Mouse (Mus musculus) limb, embryonic 10.5 days (tissue): ENCODE results near the gene Slc25a39. TPM values are rescaled to one million over a fixed set of nuclear protein-coding genes. Genes with fewer than 3 reads are reported as not detected.

ENCODE experiments used
- DNase-seq: peaks from one replicate; pipeline ENCODE4 v3.0.0-alpha.2; 2017; ENCODE audit warnings: low spot score
- H3K27ac ChIP-seq: fragments of 300-500 bp; sonication (generic); 2 replicates; pipeline ENCODE4 v1.5.1; 2016; ENCODE audit warnings: mild to moderate bottlenecking
- H3K27me3 ChIP-seq: fragments of 300-500 bp; sonication (generic); 2 replicates; pipeline ENCODE4 v1.6.1; 2016; ENCODE audit warnings: low read depth, mild to moderate bottlenecking; ENCODE audit not compliant: poor library complexity, severe bottlenecking
- H3K36me3 ChIP-seq: fragments of 300-500 bp; sonication (generic); 2 replicates; pipeline ENCODE4 v1.6.1; 2016; ENCODE audit warnings: mild to moderate bottlenecking, moderate library complexity
- H3K4me1 ChIP-seq: fragments of 300-500 bp; sonication (generic); 2 replicates; pipeline ENCODE4 v1.6.1; 2016
- H3K4me3 ChIP-seq: fragments of 300-500 bp; sonication (generic); 2 replicates; pipeline ENCODE4 v1.5.1; 2016; ENCODE audit warnings: mild to moderate bottlenecking, moderate library complexity
- H3K9me3 ChIP-seq: fragments of 300-500 bp; sonication (generic); replicated peaks from 2 replicates; pipeline ENCODE4 v1.6.1; 2016; ENCODE audit warnings: mild to moderate bottlenecking
- WGBS: fragments of 180-500 bp; shearing (Covaris S2); methylation state at CpG from one replicate; pipeline ENCODE4 v1.1.7; 2016; 5-methylcytosine and 5-hydroxymethylcytosine counted together
- polyA plus RNA-seq: library from polyadenylated mRNA; unstranded; fragments of >200 nt; fragmentation: Nextera tagmentation; extraction: Ambion mirVana; gene quantifications from 2 replicates; pipeline ENCODE4 v1.2.1, GENCODE M21; 2016

The Slc25a39 gene
- polyA plus RNA-seq, 1 experiment from 2014 or later = 209 TPM

DNA sequence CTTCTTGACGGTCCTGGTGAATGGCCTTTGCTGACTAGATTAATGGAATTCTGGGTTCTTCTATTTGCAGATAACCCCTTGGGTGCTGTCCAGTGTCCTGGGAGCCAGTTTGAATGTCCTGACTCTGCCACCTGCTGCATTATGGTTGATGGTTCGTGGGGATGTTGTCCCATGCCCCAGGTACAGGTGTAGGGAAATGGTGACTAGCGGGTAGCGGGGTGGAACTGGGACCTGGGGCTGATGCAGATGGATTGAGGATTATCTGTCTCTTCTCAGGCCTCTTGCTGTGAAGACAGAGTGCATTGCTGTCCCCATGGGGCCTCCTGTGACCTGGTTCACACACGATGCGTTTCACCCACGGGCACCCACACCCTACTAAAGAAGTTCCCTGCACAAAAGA, 26.1 kb upstream of the Slc25a39 start:
- no peak for DNase-seq
- H3K4me1 ChIP-seq = peaks cover 56% of the 10 kb centered on the region
- H3K9me3 ChIP-seq = no peaks in the 10 kb centered on the region
- peaks cover 12% of the 10 kb centered on the region for H3K27me3 ChIP-seq
- H3K36me3 ChIP-seq = peaks cover 59% of the 10 kb centered on the region
- H3K27ac ChIP-seq = no peak overlapping the region
- WGBS = 94% methylated on average over 7 of the region's 7 CpGs
- H3K4me3 ChIP-seq = no peak overlapping the region

DNA sequence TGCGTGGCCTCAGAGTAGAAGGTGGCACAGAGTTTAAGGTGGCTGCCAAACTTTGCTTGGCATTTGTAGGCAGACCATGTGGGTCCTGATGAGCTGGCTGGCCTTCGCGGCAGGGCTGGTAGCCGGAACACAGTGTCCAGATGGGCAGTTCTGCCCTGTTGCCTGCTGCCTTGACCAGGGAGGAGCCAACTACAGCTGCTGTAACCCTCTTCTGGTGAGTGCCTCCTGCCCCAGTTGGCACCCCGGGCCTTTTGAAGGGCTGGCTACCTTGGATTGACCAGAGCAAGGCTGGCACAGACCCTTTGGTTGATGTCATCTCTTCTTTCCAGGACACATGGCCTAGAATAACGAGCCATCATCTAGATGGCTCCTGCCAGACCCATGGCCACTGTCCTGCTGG, 25.1 kb upstream of the Slc25a39 start:
- Histone ChIP-seq H3K4me3 (no peak overlapping the region), H3K27ac (no peak overlapping the region), H3K36me3 (peaks cover 50% of the 10 kb centered on the region), H3K4me1 (peaks cover 49% of the 10 kb centered on the region), H3K9me3 (no peaks in the 10 kb centered on the region), H3K27me3 (peaks cover 2% of the 10 kb centered on the region; the same call in 1 of the 2 replicates)
- no peak for DNase-seq
- WGBS = 88% methylated on average over 6 of the region's 6 CpGs

DNA sequence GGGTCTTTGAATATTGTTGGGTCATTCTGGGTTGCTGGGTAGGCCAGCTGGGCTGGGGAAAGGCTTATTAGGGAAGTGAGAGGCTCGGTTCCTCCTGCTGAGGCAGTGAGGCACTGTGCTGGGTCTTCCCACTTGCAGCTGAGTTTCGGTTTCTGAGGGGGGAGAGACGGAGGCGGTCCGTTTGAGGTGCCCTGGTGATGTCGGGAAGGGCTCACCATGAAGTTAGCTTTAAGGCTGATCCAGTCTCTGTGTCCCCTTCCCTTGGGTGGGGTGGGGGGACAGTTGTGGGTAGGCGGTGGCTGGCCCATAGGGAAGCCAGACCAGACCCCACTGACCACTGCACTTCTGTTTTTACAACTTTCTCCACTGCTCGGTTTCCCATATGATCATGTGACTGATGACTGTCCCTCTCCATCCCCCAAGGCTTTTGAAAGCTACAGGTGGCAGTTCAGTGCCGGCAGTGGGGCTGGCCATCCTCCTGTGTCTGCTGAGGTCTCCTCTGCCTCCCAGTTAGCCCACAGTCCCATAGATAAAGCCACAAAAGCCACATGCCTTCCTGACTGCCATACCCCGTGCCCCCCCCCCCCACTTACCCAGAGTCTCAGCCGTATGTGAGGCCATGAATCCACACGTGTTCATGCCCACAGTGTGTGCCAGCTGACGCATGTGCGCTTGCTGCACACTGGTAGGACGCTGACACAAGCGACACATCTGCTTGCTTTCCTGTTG, 24.5 kb upstream of the Slc25a39 start:
- H3K4me3 ChIP-seq = peak overlapping the region; percentile 2; the same call in 1 of the 2 replicates
- DNase-seq = no peak
- H3K4me1 ChIP-seq = peaks cover 43% of the 10 kb centered on the region
- peaks cover 44% of the 10 kb centered on the region for H3K36me3 ChIP-seq
- no peaks in the 10 kb centered on the region for H3K27me3 ChIP-seq
- H3K27ac ChIP-seq = no peak overlapping the region
- no peaks in the 10 kb centered on the region for H3K9me3 ChIP-seq
- 70% methylated on average over 16 of the region's 16 CpGs for WGBS

DNA sequence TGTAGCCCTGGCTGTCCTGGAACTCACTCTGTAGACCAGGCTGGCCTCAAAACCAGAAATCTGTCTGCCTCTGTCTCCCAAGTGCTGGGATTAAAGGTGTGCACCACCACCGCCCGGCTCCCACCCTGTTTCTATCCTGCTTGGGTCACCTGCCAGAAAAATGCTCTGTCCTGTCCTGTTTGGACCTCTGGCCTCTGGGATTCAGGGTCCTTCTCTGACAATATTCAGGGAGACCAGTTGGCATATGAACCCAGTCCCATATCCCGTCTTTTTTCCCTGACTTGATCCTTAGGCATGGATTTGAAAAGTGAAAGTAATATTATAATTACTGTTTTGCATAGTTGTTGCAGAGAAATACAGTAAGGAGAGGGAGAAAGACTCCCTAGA, 24.0 kb upstream of the Slc25a39 start:
- 88% methylated on average over 3 of the region's 3 CpGs for WGBS
- Histone ChIP-seq H3K4me1 (peaks cover 37% of the 10 kb centered on the region), H3K9me3 (no peaks in the 10 kb centered on the region), H3K27me3 (no peaks in the 10 kb centered on the region), H3K36me3 (peaks cover 38% of the 10 kb centered on the region), H3K27ac (no peak overlapping the region), H3K4me3 (no peak overlapping the region; the same call in 1 of the 2 replicates)
- DNase-seq = no peak

DNA sequence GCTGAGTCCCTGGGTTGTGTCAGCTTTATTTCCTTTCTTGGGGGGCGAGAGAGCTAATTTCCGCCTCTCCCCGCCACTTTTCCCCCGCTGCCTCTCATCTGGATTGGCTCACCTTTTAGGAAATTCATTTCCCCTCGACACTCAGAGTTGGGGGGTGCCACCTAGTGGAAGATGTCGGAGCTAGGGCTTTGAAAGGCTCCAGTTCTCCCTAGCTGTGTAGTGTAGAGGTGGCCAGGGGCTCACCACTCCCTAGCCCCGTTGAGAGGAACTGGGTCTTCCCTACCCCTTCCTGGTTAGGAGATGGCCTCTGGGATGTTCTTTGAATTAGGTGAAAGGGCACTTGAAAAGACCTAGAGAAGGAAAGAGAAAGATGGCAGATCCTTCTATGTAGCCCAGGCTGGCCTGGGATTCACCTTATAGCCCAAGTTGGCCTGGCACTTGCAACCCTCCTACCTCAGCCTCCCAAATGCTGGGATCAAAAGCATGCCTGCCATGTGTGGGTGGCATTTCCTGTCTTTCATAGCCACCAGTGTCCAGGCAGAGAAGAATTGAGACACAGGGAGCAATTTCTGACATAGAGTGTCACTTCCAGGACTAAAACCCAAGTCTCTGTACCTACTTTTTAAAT, 23.4 kb upstream of the Slc25a39 start:
- peaks cover 33% of the 10 kb centered on the region for H3K36me3 ChIP-seq
- no peaks in the 10 kb centered on the region for H3K27me3 ChIP-seq
- H3K27ac ChIP-seq = peak overlapping the region; percentile 83
- peak overlapping the region; percentile 73 for H3K4me3 ChIP-seq
- no peaks in the 10 kb centered on the region for H3K9me3 ChIP-seq
- peaks cover 37% of the 10 kb centered on the region for H3K4me1 ChIP-seq
- 0% methylated on average over 7 of the region's 7 CpGs for WGBS
- DNase-seq = peak; percentile 77

DNA sequence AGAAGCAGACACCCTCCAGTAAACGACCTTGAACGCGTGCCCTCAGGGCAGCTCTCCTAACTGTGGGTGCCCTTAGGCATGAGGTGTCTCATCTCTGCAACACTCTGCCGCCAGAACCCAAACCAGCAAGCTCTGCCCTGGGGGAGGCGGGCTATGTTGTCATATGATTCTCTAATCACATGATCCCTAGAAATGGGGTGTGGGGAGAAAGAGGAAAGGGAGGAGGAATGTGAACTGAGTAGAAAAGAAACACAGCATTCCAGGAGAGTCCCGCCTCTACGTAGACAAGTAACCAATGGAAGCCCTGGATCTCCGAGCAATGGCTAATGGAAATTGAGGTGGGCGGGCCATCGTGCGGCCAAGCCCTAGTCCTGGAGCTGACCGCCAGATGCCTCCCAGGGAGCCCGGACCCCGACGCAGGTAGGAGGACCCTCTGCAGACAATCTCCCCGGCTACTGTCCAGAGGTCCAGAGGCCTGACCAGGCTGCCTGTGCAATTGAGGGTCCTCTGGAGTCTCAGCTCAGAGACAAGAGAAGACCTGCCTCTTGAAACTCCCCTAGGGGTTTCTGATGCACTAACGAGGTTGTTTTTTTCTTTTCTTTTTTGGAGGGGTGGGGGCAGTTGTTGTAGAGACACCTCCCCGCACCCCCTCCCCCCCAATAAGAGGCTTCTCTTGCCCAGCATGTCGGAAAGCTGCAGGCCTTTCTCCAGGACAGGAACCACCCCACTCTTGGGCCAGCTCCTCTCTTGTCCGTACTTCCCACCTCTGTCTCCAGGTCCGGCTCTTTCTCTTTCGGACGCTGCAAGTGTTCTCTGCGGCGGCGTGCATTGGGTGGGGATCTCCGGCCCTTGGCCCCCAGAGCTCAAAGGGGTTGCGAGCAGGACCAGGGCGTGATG, 22.6 kb upstream of the Slc25a39 start, which contains the start of gene Grn:
Gene Grn, plus strand, starts transcription at position 195 of the 897 bp plus-strand sequence.
- peak within 1 kb of the TSS; percentile 73 for H3K4me3 ChIP-seq
- DNase-seq = peak; percentile 86
- peaks cover 37% of the 10 kb centered on the region for H3K4me1 ChIP-seq
- no peaks in the 10 kb centered on the region for H3K27me3 ChIP-seq
- peak within 1 kb of the TSS; percentile 83 for H3K27ac ChIP-seq
- peaks cover 25% of the 10 kb centered on the region for H3K36me3 ChIP-seq
- WGBS = under 1% methylated on average over 29 of the region's 29 CpGs
- H3K9me3 ChIP-seq = no peaks in the 10 kb centered on the region

DNA sequence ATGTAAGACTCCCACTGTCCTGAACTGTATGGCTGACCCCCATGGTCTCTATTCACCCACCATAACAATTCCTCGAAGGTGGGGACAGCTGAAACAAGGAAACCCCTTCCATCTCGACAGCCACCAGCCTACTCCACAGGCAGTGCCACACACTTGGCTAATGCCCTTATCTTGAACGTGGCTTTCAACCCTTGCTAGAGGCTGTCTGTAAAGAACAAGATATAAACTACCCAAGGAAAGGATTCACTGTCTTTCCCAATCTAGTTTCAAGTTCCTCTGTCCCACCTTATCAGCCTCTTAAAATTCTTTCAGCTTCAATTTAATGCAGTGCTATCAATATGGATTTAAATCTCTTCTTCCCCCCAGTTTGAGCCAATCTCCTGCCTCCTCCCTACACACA, 21.8 kb upstream of the Slc25a39 start:
- WGBS = 45% methylated on average over 3 of the region's 3 CpGs

DNA sequence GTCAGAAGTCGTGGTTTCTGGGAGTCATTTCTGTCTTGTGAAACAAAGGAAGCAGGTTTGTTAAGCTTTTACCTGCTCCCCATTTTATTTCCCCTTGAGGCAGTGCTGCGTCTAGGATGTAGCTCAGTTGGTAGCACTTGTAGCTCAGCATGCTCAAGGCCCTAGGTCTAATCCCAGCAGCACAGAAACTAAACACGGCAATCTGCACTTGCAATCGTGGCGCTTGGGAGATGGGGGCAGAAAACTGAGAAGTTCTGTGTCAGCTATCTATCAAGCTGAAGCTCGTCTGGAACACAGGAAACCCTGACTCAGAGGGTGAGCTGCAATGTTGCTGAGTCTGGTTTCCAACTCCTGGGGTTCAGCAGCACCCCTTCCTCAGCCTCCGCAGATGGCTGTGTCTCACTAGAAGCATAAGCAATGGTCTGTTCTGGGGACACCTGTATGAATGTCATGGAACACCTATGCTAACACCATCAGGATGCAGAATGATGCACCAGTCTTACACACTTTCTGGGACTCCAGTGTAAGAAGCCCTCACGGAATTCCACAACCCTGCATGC, 21.3 kb upstream of the Slc25a39 start:
- H3K4me3 ChIP-seq = peak overlapping the region; percentile 73; the same call in 1 of the 2 replicates
- 72% methylated on average over 8 of the region's 8 CpGs for WGBS
- no peaks in the 10 kb centered on the region for H3K9me3 ChIP-seq
- H3K27ac ChIP-seq = no peak overlapping the region
- peaks cover 12% of the 10 kb centered on the region for H3K36me3 ChIP-seq
- peaks cover 37% of the 10 kb centered on the region for H3K4me1 ChIP-seq
- DNase-seq = no peak
- H3K27me3 ChIP-seq = no peaks in the 10 kb centered on the region

More for the DNA sequence above, 21.8 kb upstream of the Slc25a39 start:
- peaks cover 37% of the 10 kb centered on the region for H3K4me1 ChIP-seq
- H3K9me3 ChIP-seq = no peaks in the 10 kb centered on the region
- H3K4me3 ChIP-seq = peak overlapping the region; percentile 73
- no peaks in the 10 kb centered on the region for H3K27me3 ChIP-seq
- peaks cover 17% of the 10 kb centered on the region for H3K36me3 ChIP-seq
- peak overlapping the region; percentile 83 for H3K27ac ChIP-seq
- no peak for DNase-seq

DNA sequence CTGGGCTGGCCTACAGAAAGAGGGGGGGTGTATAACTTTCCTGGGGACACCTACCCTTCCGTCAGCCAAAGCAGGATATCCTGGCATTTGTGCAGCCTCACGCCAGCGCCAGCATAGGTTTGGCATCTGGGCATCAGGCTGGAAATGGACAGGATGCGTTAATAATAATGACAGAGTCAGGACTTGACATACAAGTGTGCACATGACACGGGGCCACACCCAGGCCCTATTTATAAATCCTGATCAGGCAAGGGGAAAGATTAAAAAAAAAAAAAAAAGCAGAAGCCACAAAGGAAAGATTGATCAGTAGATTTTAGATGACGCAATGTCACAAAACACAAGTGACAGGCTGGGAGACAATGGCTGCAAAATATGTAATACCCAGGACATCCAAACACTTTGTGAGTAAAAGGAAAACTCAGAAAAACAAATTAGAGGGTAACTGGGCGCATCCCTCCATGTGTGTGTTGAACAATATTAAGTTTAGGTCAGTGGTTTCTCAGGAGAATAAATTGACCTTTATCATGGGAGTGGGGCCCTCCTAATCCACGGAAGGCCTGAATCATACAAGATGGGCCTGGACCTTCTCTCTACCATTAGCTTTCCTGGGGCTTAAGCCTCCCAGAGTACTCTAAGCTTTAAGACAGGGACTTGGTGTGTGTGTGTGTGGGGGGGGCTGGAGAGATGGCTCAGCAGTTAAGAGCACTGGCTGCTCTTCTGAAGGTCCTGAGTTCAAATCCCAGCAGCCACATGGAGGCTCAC, 18.0 kb upstream of the Slc25a39 start:
- H3K27ac ChIP-seq = no peak overlapping the region
- 87% methylated on average over 8 of the region's 8 CpGs for WGBS
- no peaks in the 10 kb centered on the region for H3K9me3 ChIP-seq
- no peak overlapping the region for H3K4me3 ChIP-seq
- H3K27me3 ChIP-seq = no peaks in the 10 kb centered on the region
- peaks cover 17% of the 10 kb centered on the region for H3K4me1 ChIP-seq
- no peak for DNase-seq
- H3K36me3 ChIP-seq = no peaks in the 10 kb centered on the region

DNA sequence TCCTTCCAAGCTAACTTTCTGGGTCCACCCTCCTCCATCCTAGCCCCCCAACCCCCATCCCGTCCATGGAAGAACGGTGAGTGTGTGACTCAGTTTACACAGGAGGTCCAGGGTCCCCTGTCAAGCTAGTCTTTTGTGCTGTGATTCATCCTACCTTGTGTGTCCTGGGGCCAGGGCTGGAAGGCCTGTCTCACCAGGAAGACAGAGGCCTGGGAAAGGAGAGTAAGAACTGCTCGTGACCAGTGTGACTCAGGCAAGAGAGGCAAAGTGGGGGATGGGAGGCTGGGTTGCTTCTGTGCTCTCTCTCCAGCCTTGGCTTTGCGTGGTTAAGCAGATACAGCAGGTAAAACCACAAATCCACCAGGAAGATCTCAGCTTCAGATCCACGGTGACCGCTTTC, 16.9 kb upstream of the Slc25a39 start:
- Histone ChIP-seq H3K9me3 (no peaks in the 10 kb centered on the region), H3K4me1 (peaks cover 9% of the 10 kb centered on the region), H3K27me3 (no peaks in the 10 kb centered on the region), H3K36me3 (no peaks in the 10 kb centered on the region), H3K4me3 (no peak overlapping the region), H3K27ac (no peak overlapping the region)
- WGBS = 78% methylated on average over 6 of the region's 6 CpGs
- DNase-seq = no peak

DNA sequence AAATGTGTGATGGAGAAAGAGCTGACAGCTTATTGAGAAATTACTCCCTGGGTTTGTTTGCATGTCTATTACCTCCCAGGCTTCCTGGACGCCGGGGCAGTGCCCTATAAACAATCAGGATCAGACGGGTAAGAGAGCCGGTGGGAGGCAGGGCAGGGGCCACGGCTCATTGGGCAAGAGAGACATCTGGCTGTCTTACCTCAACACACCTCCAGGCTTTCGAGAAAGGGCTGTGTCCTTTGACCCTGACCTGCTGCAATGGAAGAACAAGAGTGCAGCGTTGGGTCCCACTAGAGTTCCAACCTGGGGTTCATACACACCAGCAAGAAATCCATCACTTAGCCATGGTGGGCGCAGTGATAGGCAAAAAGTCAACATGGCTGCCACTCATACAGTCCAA, 13.8 kb upstream of the Slc25a39 start:
- whole genome bisulfite sequencing = 70% methylated on average over 8 of the region's 8 CpGs
- Histone ChIP-seq H3K27me3 (no peaks in the 10 kb centered on the region), H3K27ac (no peak overlapping the region), H3K4me3 (no peak overlapping the region), H3K36me3 (no peaks in the 10 kb centered on the region), H3K9me3 (no peaks in the 10 kb centered on the region), H3K4me1 (no peaks in the 10 kb centered on the region)
- DNase-seq = no peak

DNA sequence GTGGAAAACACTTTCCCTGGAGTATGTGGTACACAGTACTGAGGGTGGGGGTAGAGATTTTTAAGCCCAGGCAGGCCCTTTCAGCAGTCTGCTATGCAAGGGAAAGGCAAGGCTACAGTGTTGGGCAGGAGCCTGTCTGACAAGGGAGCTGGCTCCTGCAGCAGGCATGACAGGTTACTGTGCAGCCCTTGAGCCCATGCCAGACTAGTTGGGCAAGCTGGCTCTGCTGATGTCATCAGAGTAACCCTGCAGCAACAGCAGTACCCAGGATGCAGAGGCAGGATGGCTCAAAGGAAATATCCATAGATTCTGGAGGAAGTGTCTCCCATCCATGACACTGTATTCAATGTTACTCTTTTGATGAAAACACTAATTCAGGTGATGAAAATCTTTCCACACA, 11.1 kb upstream of the Slc25a39 start:
- no peaks in the 10 kb centered on the region for H3K27me3 ChIP-seq
- no peaks in the 10 kb centered on the region for H3K4me1 ChIP-seq
- no peak overlapping the region for H3K27ac ChIP-seq
- no peak overlapping the region for H3K4me3 ChIP-seq
- H3K36me3 ChIP-seq = no peaks in the 10 kb centered on the region
- H3K9me3 ChIP-seq = no peaks in the 10 kb centered on the region
- DNase-seq = no peak
